Mouse (Mus musculus): ENCODE measurements around the gene Fli1. TPM values are rescaled to one million over a fixed set of nuclear protein-coding genes. Genes with fewer than 3 reads are reported as not detected.

The Fli1 gene
- polyA plus RNA-seq, 1 experiment from 2014 or later: 21.6 TPM

DNA sequence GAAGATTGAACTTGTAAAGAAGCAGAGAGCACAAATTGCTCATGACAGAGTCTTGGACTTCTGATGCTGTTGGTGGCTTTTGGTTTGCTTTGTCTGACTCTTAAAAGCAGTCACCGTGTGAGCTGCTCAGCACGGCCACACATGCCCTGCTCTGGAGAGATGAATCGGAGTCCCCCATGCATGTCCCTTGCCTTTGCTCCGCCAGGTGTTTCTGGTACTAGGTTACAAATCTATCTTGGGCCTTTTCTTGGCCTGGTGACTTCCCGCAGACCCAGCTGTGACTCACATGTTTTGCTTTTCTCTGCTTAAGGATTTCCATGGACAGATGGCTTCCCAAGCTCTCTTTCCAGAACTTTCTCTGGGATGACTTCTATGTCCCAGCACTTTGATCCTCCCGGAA, 169.0 kb downstream of the Fli1 start:
- Histone ChIP-seq H3K4me1 (replicated peaks; ENCODE audit: insufficient read depth, low read length) (no peaks in the 10 kb centered on the region), H3K9me3 (replicated peaks; ENCODE audit: low read length) (no peaks in the 10 kb centered on the region), H3K36me3 (ENCODE audit: insufficient read depth, low read length) (no peaks in the 10 kb centered on the region), H3K9ac (ENCODE audit: low read depth, low read length) (no peak overlapping the region), H3K4me2 (ENCODE audit: low read length) (0 out of 2 replicates have a peak overlapping the region, but pooled peaks have one; percentile 30), H3K4me3 (replicated peaks; ENCODE audit: low read depth, low read length) (no peak overlapping the region), H3K27me3 (ENCODE audit: insufficient read depth, low read length) (no peaks in the 10 kb centered on the region), H3K27ac (0 out of 2 replicates have a peak overlapping the region, but pooled peaks have one; percentile 3)
- WGBS: 64% methylated on average over 6 of the region's 6 CpGs
- DNase-seq (ENCODE audit: low spot score) (no peak), ATAC-seq (replicated peaks; ENCODE audit: low FRiP score, low read depth) (no peak)
- TF ChIP-seq CTCF (IDR thresholded peaks at IDR 0.05; ENCODE audit: low read depth): no peak

Other genes with a start within 250 kb of the Fli1 start
- 2.4 TPM in 2 replicates for gene Kcnj5, start 198.5 kb downstream of the Fli1 start, polyA plus RNA-seq (2015; fragmentation: Nextera tagmentation; extraction: Ambion mirVana)
- gene Kcnj1, start 170.4 kb downstream of the Fli1 start, polyA plus RNA-seq (2015; fragmentation: Nextera tagmentation; extraction: Ambion mirVana): 35.9 and 38.7 TPM in 2 replicates
- gene Ets1, start 93.4 kb upstream of the Fli1 start, polyA plus RNA-seq (2015; fragmentation: Nextera tagmentation; extraction: Ambion mirVana): 48.1 and 50.2 TPM in 2 replicates